Mouse (Mus musculus): ENCODE results near the gene Osgepl1.

DNA sequence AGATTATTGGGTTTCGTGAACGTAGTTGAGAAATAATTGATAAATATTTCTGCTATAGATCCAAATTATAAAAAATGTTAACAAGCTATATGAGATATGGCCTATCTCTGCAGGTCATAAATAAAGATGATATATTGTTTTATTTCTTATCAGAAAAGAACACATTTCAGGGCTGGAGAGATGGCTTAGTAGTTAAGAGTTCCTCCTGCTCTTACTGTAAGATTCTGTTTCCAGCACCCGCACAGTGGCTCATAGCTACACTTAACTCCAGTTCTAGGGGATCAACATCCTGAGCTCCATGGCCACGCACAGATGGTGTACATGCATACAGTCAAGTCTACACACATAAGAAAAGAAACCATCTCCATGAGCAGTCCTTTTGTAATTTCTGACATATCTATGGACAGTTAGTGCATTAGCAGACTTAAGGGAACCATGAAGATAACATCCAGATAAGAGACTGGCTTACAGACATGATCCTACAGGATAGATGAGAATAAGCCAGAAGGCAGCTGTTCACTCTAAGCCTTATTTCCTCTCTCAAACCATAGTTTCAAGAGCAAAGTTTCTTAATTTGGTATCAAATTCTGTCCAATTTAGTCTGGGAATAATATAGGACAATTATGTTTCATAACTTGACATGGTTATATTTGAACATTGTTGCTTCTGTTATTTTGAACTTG, 8.4 kb downstream of the Osgepl1 start:
- TF ChIP-seq JUND (conservative IDR thresholded peaks at IDR 0.05; ENCODE audit: low read depth, low read length) (no peak), E2F4 (IDR thresholded peaks at IDR 0.05; ENCODE audit: insufficient replicate concordance, low read depth, low read length) (no peak), CHD2 (IDR thresholded peaks at IDR 0.05; ENCODE audit: low read length) (no peak), MYC (IDR thresholded peaks at IDR 0.05; ENCODE audit: low read depth, low read length) (no peak), POLR2AphosphoS2 (IDR thresholded peaks at IDR 0.05; ENCODE audit: low read depth, low read length) (no peak), CTCF (conservative IDR thresholded peaks at IDR 0.05 in 1 of 2, IDR thresholded peaks at IDR 0.05 in 1 of 2; ENCODE audit: low read depth in 2 of 2, low read length in 2 of 2) (no peak), POLR2A (IDR thresholded peaks at IDR 0.05; ENCODE audit: low read depth, low read length) (no peak)

All from CH12.LX (cell line).